Mouse (Mus musculus) bone marrow, adult 2 months (tissue): ENCODE data around the gene Rhbg.

Source experiments
- CTCF ChIP-seq: fragments of 200-500 bp; IDR thresholded peaks from 2 replicates; pipeline ENCODE4 v1.5.1; 2011; ENCODE audit warnings: low read length, control low read depth; ENCODE audit not compliant: control insufficient read depth, insufficient read depth
- POLR2A ChIP-seq: fragments of 200-500 bp; IDR thresholded peaks from 2 replicates; pipeline ENCODE4 v1.6.1; 2011; ENCODE audit warnings: low read depth, mild to moderate bottlenecking, control low read depth, low read length, borderline replicate concordance; ENCODE audit not compliant: control insufficient read depth

GRCm38 (mm10) chr3:88216534-88217326 is 37.8 kb downstream of the Rhbg start:
- TF ChIP-seq CTCF (no peak), POLR2A (no peak)
